Mouse (Mus musculus) T-helper 17 cell (primary cell): ENCODE data around the gene Psmc5.

Experiments
- in situ Hi-C, 2 experiments: fragments of 300-600 bp; cut with MboI, MseI; formaldehyde crosslinking; loops; 1 replicate in 1 of 2; 2 replicates in 1 of 2; pipeline ENCODE4 v1.15.1; 2025; ENCODE audit warnings: high pct_unique_total_duplicates in 2 of 2

Gene Psmc5

DNA sequence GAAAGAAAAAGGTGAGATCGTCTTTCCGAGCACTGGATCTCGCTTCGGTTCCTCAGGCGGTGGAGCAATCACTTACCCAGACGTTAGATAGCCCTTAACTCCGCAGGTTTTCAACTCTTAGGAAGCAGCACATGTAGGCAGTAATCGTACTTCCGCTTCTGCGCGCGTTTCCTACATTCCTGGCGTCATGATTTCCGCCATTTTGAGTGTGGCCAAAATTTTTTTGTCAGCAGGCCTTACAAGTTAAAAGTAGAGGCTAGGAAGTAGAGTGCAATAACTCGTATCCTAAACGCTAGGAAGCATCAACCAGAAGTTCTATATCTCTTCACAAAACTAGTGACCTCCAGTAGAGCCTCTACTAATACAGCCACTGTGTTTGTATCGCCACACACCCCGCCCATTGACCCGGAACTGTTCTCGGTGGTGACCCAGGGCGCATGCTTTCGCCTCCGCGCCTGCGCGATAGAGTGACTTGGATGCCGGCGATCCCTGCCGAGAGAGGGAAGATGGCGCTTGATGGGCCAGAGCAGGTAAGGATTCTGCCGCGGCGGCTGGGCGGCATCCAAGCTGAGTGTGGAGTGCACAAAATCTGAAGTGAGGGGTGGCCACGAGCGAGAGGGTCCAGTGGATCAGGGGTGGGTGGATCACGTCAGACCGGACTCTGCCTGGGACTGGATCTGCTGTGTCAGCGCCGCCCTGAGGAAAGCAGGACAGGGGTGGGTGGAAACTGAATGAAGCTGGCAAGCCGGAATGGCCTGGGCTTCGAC lies at the start of gene Psmc5, which contains the start of gene Ftsj3:
Gene Psmc5, plus strand, starts transcription at position 470 of the 767 bp plus-strand sequence.
Gene Ftsj3, minus strand, starts transcription at position 395 of the 767 bp plus-strand sequence.
- in situ Hi-C loops = loop anchor here in 1 of 2 experiments (25.0 kb wide), 1 partner anchor 1719 kb away; no protein-coding TSS in a partner anchor

GRCm38 (mm10) chr11:106212771-106213170 lies 43.2 kb upstream of the Psmc5 start:
- in situ Hi-C loops = loop anchor here in 1 of 2 experiments (5.0 kb wide), 1 partner anchor 50 kb away; the partner anchor contains the start of genes Gm10840 and Limd2

DNA sequence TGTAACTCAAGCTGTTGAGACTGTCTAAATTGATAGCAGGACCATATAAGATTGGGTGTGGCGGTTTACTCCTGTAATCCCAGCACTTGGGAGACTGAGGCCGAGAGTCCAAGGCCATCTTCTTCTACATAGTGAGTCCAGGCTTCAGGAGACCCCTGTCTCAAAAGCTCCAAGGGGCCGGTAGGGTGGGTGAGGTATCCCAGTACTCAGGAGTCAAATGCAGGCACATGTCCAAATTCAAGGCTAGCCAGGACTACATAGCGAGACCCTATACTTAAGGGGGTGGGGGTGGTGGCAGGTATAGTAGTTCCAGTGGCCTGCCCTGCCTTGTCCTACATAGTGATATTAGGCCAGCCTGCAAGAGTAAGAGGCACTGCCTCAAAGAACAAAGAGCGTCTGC lies 41.1 kb upstream of the Psmc5 start:
- in situ Hi-C loops = loop anchor here in 1 of 2 experiments (5.0 kb wide), 1 partner anchor 53 kb away; the partner anchor contains the start of genes Gm10840 and Limd2

GRCm38 (mm10) chr11:106215450-106215859 lies 40.5 kb upstream of the Psmc5 start:
- in situ Hi-C loops = no loop called here

- in situ Hi-C loops = no loop called here
Measured at GRCm38 (mm10) chr11:106215927-106216729, 39.8 kb upstream of the Psmc5 start, which contains the start of gene Ccdc47. Gene Ccdc47 (minus strand): TSS chr11:106216344.

DNA sequence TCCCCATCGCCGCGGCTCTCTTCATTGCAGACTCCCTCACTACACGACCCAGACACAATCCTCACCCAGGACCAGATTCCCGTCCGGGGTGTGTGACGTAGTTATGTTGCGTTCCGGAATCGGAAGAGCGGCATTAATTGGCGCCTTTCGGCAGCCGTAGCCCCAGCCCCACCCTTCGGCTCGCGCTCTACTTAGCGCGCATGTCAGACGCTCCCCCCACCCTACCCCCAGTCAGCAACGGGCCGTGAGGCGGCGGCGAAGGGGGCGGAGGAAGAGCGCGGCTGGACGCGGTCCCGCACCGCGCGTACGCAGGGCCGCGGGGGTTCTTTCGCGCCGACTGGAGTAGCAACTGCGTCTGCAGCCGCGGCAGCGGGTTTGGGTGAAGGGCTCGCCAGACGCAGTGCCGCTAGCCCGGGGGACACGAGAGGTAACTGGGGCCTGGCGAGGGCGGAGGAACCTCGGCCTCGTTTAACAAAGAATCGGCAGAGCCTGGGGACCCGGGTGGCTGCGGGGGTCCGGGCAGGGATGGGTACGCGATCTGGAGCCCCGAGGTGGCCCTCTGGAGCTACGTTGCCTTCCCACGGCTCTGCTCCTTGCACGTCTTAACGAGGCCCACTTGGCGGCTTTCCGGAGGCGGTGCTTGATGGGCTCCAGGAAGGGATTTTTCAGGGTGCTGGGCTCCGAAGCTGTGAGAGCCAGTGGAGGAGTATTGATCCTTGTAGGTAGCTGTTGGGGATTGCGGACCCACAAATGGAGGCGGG lies 39.0 kb upstream of the Psmc5 start, which contains the start of gene Ddx42:
Gene Ddx42, plus strand, starts transcription at position 197 of the 761 bp plus-strand sequence.
- in situ Hi-C loops = no loop called here

GRCm38 (mm10) chr11:106220603-106221002 lies 35.4 kb upstream of the Psmc5 start:
- in situ Hi-C loops = no loop called here

- in situ Hi-C loops = loop anchor here in 1 of 2 experiments (25.0 kb wide), 1 partner anchor 1722 kb away; no protein-coding TSS in a partner anchor
Measured at GRCm38 (mm10) chr11:106233978-106234377, 22.0 kb upstream of the Psmc5 start.

DNA sequence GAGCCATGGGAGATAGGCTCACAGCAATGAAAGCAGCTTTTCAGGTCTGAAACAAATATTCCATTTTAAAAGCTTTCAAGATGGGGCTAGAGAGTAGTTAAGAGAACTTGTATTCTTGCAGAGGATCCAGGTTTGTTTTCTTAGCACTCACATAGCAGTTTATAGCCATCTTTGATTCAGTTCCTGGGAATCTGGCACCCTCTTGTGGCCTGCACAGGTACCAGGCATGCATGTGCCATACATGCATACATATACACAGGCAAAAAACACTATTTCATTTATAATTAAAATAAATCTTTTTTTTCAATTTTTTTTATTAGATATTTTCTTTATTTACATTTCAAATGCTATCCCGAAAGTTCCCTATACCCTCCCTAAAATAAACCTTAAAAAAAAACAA lies 9.1 kb upstream of the Psmc5 start:
- in situ Hi-C loops = loop anchor here in 1 of 2 experiments (25.0 kb wide), 1 partner anchor 1735 kb away; no protein-coding TSS in a partner anchor

- in situ Hi-C loops = loop anchor here in 1 of 2 experiments (25.0 kb wide), 1 partner anchor 1737 kb away; no protein-coding TSS in a partner anchor
Measured at GRCm38 (mm10) chr11:106249326-106249725, 6.6 kb upstream of the Psmc5 start.

GRCm38 (mm10) chr11:106254767-106255166 lies 1.2 kb upstream of the Psmc5 start:
- in situ Hi-C loops = loop anchor here in 1 of 2 experiments (25.0 kb wide), 1 partner anchor 1717 kb away; no protein-coding TSS in a partner anchor

GRCm38 (mm10) chr11:106255174-106255573 lies 780 bp upstream of the Psmc5 start:
- in situ Hi-C loops = loop anchor here in 1 of 2 experiments (25.0 kb wide), 1 partner anchor 1718 kb away; no protein-coding TSS in a partner anchor

- in situ Hi-C loops = loop anchor here in 1 of 2 experiments (25.0 kb wide), 1 partner anchor 1719 kb away; no protein-coding TSS in a partner anchor
Measured at GRCm38 (mm10) chr11:106256775-106257174, 821 bp downstream of the Psmc5 start.

- in situ Hi-C loops = loop anchor here (5.0 to 25.0 kb wide), 2 partner anchors 34 to 1724 kb away; no protein-coding TSS in a partner anchor
Measured at GRCm38 (mm10) chr11:106260826-106261450, 5.0 kb downstream of the Psmc5 start.

DNA sequence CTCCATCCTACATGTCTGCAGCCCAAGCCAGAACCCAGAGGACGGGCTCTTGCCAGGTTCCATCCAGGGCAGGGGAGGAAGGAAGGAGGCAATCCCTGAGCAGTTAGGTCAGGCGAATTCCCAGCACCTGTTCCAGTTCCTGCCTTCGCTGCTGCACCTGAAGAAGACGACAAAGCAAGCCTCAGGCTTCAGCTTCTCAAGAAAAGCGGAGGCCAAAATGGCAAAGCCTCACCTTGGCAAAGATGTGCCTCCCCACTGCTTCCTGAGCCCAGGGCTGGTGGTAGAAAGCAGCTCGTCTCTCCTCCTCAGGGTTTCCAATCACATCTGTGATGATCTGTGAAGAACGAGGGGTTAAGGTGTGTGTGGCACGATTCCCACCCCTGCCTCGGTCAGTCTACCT lies 8.0 kb downstream of the Psmc5 start:
- in situ Hi-C loops = loop anchor here (5.0 to 25.0 kb wide), 2 partner anchors 37 to 1727 kb away; no protein-coding TSS in a partner anchor

GRCm38 (mm10) chr11:106264988-106265387 lies 9.0 kb downstream of the Psmc5 start:
- in situ Hi-C loops = loop anchor here (5.0 to 25.0 kb wide), 2 partner anchors 38 to 1728 kb away; no protein-coding TSS in a partner anchor

DNA sequence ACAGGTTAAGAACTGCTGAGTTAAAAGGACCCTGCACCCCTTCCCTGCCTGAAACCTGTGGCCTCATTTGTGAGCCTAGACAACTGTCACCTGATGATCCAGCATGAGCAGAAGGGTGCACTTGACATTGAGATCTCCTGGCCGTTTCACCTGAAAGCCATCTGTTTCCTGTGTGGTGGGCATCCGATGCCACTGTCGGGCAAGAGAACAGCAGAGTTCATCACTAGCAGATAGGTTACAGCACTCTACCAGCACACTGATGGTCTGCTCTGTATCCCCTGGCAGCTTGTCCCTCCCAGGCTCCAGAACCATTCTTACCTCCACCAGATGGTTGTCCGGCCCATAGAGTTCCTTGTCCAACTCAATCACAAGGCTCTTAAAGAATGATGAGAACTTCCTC lies 9.6 kb downstream of the Psmc5 start:
- in situ Hi-C loops = loop anchor here in 1 of 2 experiments (25.0 kb wide), 1 partner anchor 1728 kb away; no protein-coding TSS in a partner anchor

DNA sequence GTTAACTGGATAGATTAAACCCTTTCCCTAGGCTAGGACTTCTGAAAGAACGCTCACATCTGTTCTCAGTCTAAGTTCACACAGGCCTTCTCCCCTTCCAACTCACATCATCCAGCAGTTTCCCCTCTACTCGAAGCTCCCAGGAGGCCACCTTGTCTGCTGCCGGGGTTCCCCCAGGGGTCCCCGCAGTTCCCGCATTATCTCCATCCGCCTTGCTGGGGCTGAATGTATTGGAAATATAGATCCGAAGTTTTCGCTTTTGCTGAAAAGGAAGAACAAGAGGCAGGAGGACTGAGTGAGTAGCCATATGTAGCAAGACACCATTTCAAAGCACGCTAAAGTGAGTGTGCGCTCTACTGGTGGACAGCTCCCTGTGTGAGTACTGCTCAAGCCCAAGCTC lies 10.5 kb downstream of the Psmc5 start:
- in situ Hi-C loops = loop anchor here in 1 of 2 experiments (25.0 kb wide), 1 partner anchor 1729 kb away; no protein-coding TSS in a partner anchor

GRCm38 (mm10) chr11:106267311-106267852 lies 11.4 kb downstream of the Psmc5 start:
- in situ Hi-C loops = loop anchor here in 1 of 2 experiments (25.0 kb wide), 1 partner anchor 1730 kb away; no protein-coding TSS in a partner anchor
